Mouse (Mus musculus): ENCODE measurements around the gene Man2a2. TPM values are rescaled to one million over a fixed set of nuclear protein-coding genes. Genes with fewer than 3 reads are reported as not detected.
"Not testable (repeated sequence)": the region's sequence is repeated elsewhere in the genome, so short reads cannot be mapped to it uniquely, and the experiment has no call there.

The Man2a2 gene
- polyA plus RNA-seq, 1 experiment from 2014 or later = 31.0 TPM

- 85% methylated on average over 9 of the region's 9 CpGs for WGBS
- no peaks in the 10 kb centered on the region for H3K9me3 ChIP-seq
Observed at GRCm38 (mm10) chr7:80397986-80398385, 26.8 kb upstream of the Man2a2 start.

GRCm38 (mm10) chr7:80396427-80396826, 25.3 kb upstream of the Man2a2 start:
- H3K9me3 ChIP-seq; H3K4me2 ChIP-seq (replicated peaks); H3K27ac ChIP-seq; H3K9ac ChIP-seq; H3K27me3 ChIP-seq; ATAC-seq (ENCODE audit: insufficient number of reproducible peaks, insufficient read depth, low FRiP score, low TSS enrichment); H3K4me3 ChIP-seq: not testable (repeated sequence)
- Histone ChIP-seq H3K36me3 (peaks cover 61% of the 10 kb centered on the region), H3K4me1 (peaks cover 16% of the 10 kb centered on the region)
- 81% methylated on average over 4 of the region's 4 CpGs for WGBS

More at GRCm38 (mm10) chr7:80397986-80398385, 26.8 kb upstream of the Man2a2 start:
- Histone ChIP-seq H3K9ac (no peak overlapping the region), H3K4me2 (replicated peaks) (no peak overlapping the region), H3K27me3 (no peaks in the 10 kb centered on the region), H3K27ac (no peak overlapping the region), H3K4me1 (peaks cover 22% of the 10 kb centered on the region), H3K4me3 (no peak overlapping the region), H3K36me3 (peaks cover 45% of the 10 kb centered on the region)
- no peak for ATAC-seq (ENCODE audit: insufficient number of reproducible peaks, insufficient read depth, low FRiP score, low TSS enrichment)

DNA sequence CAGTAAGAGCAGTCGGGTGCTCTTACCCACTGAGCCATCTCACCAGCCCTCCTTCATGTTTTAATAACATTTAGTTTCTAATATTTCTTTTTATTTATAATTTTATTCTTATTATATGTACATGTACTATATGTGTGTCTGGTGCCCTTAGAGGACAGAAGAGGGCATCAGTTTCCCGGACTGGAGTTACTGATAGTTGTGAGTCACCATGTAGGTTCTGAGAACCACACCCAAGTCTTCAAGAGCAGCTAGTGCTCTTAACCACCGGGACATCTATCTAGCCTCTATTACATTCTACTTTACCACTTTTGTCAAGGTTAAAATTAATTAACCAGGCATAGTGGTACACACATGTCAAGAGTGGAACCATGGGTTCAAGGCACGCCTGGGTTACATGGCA, 23.4 kb upstream of the Man2a2 start:
- H3K27me3 ChIP-seq = no peaks in the 10 kb centered on the region
- no peak overlapping the region for H3K4me2 ChIP-seq (replicated peaks)
- no peaks in the 10 kb centered on the region for H3K9me3 ChIP-seq
- 89% methylated on average over 4 of the region's 4 CpGs for WGBS
- H3K9ac ChIP-seq = no peak overlapping the region
- ATAC-seq (ENCODE audit: insufficient number of reproducible peaks, insufficient read depth, low FRiP score, low TSS enrichment) = no peak
- no peak overlapping the region for H3K4me3 ChIP-seq
- no peaks in the 10 kb centered on the region; the same call in 1 of the 2 replicates for H3K4me1 ChIP-seq
- peaks cover 77% of the 10 kb centered on the region for H3K36me3 ChIP-seq
- H3K27ac ChIP-seq = no peak overlapping the region

GRCm38 (mm10) chr7:80392119-80392518, 20.9 kb upstream of the Man2a2 start:
- H3K9ac ChIP-seq = no peak overlapping the region
- 92% methylated on average over 15 of the region's 15 CpGs for WGBS
- H3K36me3 ChIP-seq = peaks cover 67% of the 10 kb centered on the region
- no peak overlapping the region for H3K4me2 ChIP-seq (replicated peaks)
- no peaks in the 10 kb centered on the region for H3K27me3 ChIP-seq
- no peak for ATAC-seq (ENCODE audit: insufficient number of reproducible peaks, insufficient read depth, low FRiP score, low TSS enrichment)
- H3K4me3 ChIP-seq = no peak overlapping the region
- H3K4me1 ChIP-seq = peaks cover 19% of the 10 kb centered on the region
- no peak overlapping the region for H3K27ac ChIP-seq
- H3K9me3 ChIP-seq = no peaks in the 10 kb centered on the region

- 7% methylated on average over 33 of the region's 33 CpGs for WGBS
- Histone ChIP-seq H3K4me3 (peak within 1 kb of the TSS; percentile 31), H3K4me2 (replicated peaks) (peak within 1 kb of the TSS; percentile 55), H3K27me3 (no peaks in the 10 kb centered on the region), H3K9ac (peak within 1 kb of the TSS; percentile 46), H3K36me3 (peaks cover 30% of the 10 kb centered on the region), H3K9me3 (no peaks in the 10 kb centered on the region), H3K27ac (peak within 1 kb of the TSS; percentile 67), H3K4me1 (peaks cover 26% of the 10 kb centered on the region)
- ATAC-seq (ENCODE audit: insufficient number of reproducible peaks, insufficient read depth, low FRiP score, low TSS enrichment) = 0 out of 2 replicates have a peak, but pooled peaks have one; percentile 16
Observed at GRCm38 (mm10) chr7:80387633-80388543, 16.7 kb upstream of the Man2a2 start, which contains the start of gene Fes. TSS of gene Fes (minus strand) at chr7:80387946.

GRCm38 (mm10) chr7:80387033-80387632, 16.0 kb upstream of the Man2a2 start:
- H3K27me3 ChIP-seq = no peaks in the 10 kb centered on the region
- no peaks in the 10 kb centered on the region for H3K9me3 ChIP-seq
- peak overlapping the region; percentile 46 for H3K9ac ChIP-seq
- H3K4me1 ChIP-seq = peaks cover 26% of the 10 kb centered on the region
- H3K27ac ChIP-seq = peak overlapping the region; percentile 67
- no peak for ATAC-seq (ENCODE audit: insufficient number of reproducible peaks, insufficient read depth, low FRiP score, low TSS enrichment)
- peak overlapping the region; percentile 55 for H3K4me2 ChIP-seq (replicated peaks)
- H3K36me3 ChIP-seq = peaks cover 23% of the 10 kb centered on the region
- 28% methylated on average over 17 of the region's 17 CpGs for WGBS
- H3K4me3 ChIP-seq = peak overlapping the region; percentile 31

- no peaks in the 10 kb centered on the region for H3K9me3 ChIP-seq
- WGBS = 31% methylated on average over 18 of the region's 18 CpGs
- peaks cover 26% of the 10 kb centered on the region for H3K4me1 ChIP-seq
- ATAC-seq (ENCODE audit: insufficient number of reproducible peaks, insufficient read depth, low FRiP score, low TSS enrichment) = peak; percentile 61; the same call in 1 of the 2 replicates
- no peak overlapping the region for H3K4me3 ChIP-seq
- peaks cover 15% of the 10 kb centered on the region for H3K36me3 ChIP-seq
- peak overlapping the region; percentile 16; the same call in 1 of the 2 replicates for H3K9ac ChIP-seq
- H3K4me2 ChIP-seq (replicated peaks) = peak overlapping the region; percentile 55
- H3K27ac ChIP-seq = 0 out of 2 replicates have a peak overlapping the region, but pooled peaks have one; percentile 67
- H3K27me3 ChIP-seq = no peaks in the 10 kb centered on the region
Observed at GRCm38 (mm10) chr7:80386235-80386930, 15.2 kb upstream of the Man2a2 start.

DNA sequence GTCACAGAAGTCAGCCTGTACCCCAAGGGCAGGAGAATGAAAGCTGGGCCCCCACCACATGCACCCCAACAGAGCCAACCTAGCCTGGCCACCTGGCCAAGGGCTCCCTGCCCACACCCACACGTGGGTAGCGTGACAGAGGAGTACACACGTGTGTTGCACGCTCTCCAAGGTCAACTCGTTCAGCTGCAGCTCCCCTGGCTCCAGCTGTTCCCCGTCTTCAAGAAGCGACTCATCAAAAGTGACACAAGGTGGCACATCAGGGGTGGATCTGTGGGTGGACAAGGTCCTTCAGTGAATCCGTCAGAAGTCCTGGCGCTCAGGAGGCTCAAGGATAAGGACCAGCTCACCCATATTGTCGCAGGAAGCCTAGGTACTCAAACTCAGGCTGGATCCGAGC, 11.7 kb upstream of the Man2a2 start:
- H3K9ac ChIP-seq = no peak overlapping the region
- no peak overlapping the region for H3K27ac ChIP-seq

GRCm38 (mm10) chr7:80379531-80379930, 8.4 kb upstream of the Man2a2 start:
- H3K36me3 ChIP-seq = 0 out of 2 replicates have a peak, but pooled peaks cover 3% of the 10 kb centered on the region
- 66% methylated on average over 13 of the region's 13 CpGs for WGBS
- no peak for ATAC-seq (ENCODE audit: insufficient number of reproducible peaks, insufficient read depth, low FRiP score, low TSS enrichment)
- H3K27ac ChIP-seq = no peak overlapping the region
- no peaks in the 10 kb centered on the region for H3K4me1 ChIP-seq
- no peaks in the 10 kb centered on the region for H3K27me3 ChIP-seq
- H3K4me2 ChIP-seq (replicated peaks) = no peak overlapping the region
- H3K9ac ChIP-seq = no peak overlapping the region
- no peak overlapping the region for H3K4me3 ChIP-seq
- H3K9me3 ChIP-seq = no peaks in the 10 kb centered on the region

More for the DNA sequence above, 11.7 kb upstream of the Man2a2 start:
- H3K4me2 ChIP-seq (replicated peaks) = no peak overlapping the region
- H3K9me3 ChIP-seq = no peaks in the 10 kb centered on the region
- H3K4me1 ChIP-seq = peaks cover 15% of the 10 kb centered on the region
- no peak overlapping the region for H3K4me3 ChIP-seq
- no peak for ATAC-seq (ENCODE audit: insufficient number of reproducible peaks, insufficient read depth, low FRiP score, low TSS enrichment)
- H3K27me3 ChIP-seq = no peaks in the 10 kb centered on the region
- WGBS = 69% methylated on average over 11 of the region's 11 CpGs
- H3K36me3 ChIP-seq = 0 out of 2 replicates have a peak, but pooled peaks cover 3% of the 10 kb centered on the region

DNA sequence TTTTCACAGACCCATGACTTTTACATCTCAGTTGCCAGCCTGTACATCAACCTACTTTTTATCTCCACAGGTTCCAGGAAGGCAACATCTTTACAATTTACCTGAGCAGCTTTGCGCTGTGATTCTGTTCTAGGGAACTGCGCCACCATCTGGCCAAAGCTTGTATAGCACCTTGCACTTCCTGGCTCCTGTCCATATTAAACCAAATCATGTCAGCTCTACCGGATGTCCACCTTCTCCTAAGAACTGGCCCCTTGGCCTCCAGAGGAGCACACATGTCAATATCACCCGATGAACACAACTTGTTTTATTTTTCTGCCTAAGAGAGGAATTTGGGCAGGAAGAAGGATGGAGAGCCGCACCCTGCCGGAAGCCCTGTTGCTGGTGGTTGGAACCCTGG, 6.3 kb upstream of the Man2a2 start:
- no peak for ATAC-seq (ENCODE audit: insufficient number of reproducible peaks, insufficient read depth, low FRiP score, low TSS enrichment)

GRCm38 (mm10) chr7:80376192-80376591, 5.0 kb upstream of the Man2a2 start:
- no peak overlapping the region for H3K4me3 ChIP-seq
- no peak overlapping the region for H3K9ac ChIP-seq
- no peaks in the 10 kb centered on the region for H3K9me3 ChIP-seq
- H3K4me1 ChIP-seq = no peaks in the 10 kb centered on the region
- no peak overlapping the region for H3K27ac ChIP-seq
- H3K4me2 ChIP-seq (replicated peaks) = no peak overlapping the region
- H3K36me3 ChIP-seq = 0 out of 2 replicates have a peak, but pooled peaks cover 3% of the 10 kb centered on the region
- ATAC-seq (ENCODE audit: insufficient number of reproducible peaks, insufficient read depth, low FRiP score, low TSS enrichment) = no peak
- H3K27me3 ChIP-seq = no peaks in the 10 kb centered on the region
- WGBS = 85% methylated on average over 10 of the region's 10 CpGs

More for the DNA sequence above, 6.3 kb upstream of the Man2a2 start:
- H3K4me1 ChIP-seq = no peaks in the 10 kb centered on the region
- no peak overlapping the region for H3K4me3 ChIP-seq
- no peaks in the 10 kb centered on the region for H3K9me3 ChIP-seq
- H3K27ac ChIP-seq = no peak overlapping the region
- H3K4me2 ChIP-seq (replicated peaks) = no peak overlapping the region
- 38% methylated on average over 6 of the region's 6 CpGs for WGBS
- no peaks in the 10 kb centered on the region for H3K27me3 ChIP-seq
- H3K9ac ChIP-seq = no peak overlapping the region
- H3K36me3 ChIP-seq = 0 out of 2 replicates have a peak, but pooled peaks cover 3% of the 10 kb centered on the region
